ENCODE assay signal across 8 mouse cellular contexts in the genomic region with DNA sequence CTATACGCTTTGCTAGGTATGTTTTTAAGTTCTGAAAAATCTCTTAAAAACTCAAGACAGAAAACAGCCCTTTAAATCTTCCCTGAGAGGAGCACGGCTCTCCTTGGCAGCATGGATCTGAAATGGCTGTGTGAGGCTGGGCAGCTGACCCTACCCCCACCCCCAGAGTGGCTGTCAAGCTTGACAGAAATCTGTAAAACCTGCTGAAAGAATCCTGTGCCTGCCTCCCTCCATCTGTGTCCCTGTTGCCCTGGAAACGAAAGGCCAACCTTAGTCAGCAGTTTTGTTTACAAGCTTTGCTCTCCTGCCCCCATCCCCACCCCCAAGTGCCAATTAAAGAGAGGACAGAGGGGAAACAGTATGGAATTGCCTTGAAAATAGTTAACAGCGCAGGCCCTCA. TPM values are rescaled to one million over a fixed set of nuclear protein-coding genes. Genes with fewer than 3 reads are reported as not detected.
DNase-seq lines count a peak whose midpoint lies in the region; ATAC-seq and TF ChIP-seq lines count a peak whose summit lies in the region.

No protein-coding gene starts in this region.

- peak overlapping the region; percentile 70; the same call in 1 of the 2 replicates for H3K27ac ChIP-seq in layer of hippocampus, adult 2 months
- H3K27ac ChIP-seq in embryonic facial prominence, embryonic 11.5 days (replicated peaks; ENCODE audit: low read depth, low read length), result no peak overlapping the region
- no peak overlapping the region for H3K27ac ChIP-seq in midbrain, embryonic 16.5 days (ENCODE audit: low read length)

- no peak for TF ChIP-seq CTCF in layer of hippocampus, adult 2 months (conservative IDR thresholded peaks at IDR 0.05)

- peaks cover 3% of the 10 kb centered on the region; the same call in 1 of the 2 replicates for H3K4me1 ChIP-seq in embryonic facial prominence, embryonic 11.5 days (ENCODE audit: control insufficient read depth, insufficient read depth, low read length)
- H3K4me1 ChIP-seq in midbrain, embryonic 16.5 days (ENCODE audit: control insufficient read depth, insufficient read depth, low read length), result peaks cover 14% of the 10 kb centered on the region

- H3K9me3 ChIP-seq in embryonic facial prominence, embryonic 11.5 days (replicated peaks; ENCODE audit: control insufficient read depth, low read length), result no peaks in the 10 kb centered on the region
- H3K9me3 ChIP-seq in midbrain, embryonic 16.5 days (replicated peaks; ENCODE audit: control insufficient read depth, low read length, poor library complexity, severe bottlenecking), result no peaks in the 10 kb centered on the region

- no peak overlapping the region for H3K9ac ChIP-seq in embryonic facial prominence, embryonic 11.5 days (replicated peaks; ENCODE audit: low read length)
- no peak overlapping the region for H3K9ac ChIP-seq in midbrain, embryonic 16.5 days (ENCODE audit: low read depth, low read length)

- no peak overlapping the region for H3K4me3 ChIP-seq in layer of hippocampus, adult 2 months
- no peak overlapping the region for H3K4me3 ChIP-seq in embryonic facial prominence, embryonic 11.5 days (ENCODE audit: low read depth, low read length)
- no peak overlapping the region for H3K4me3 ChIP-seq in midbrain, embryonic 16.5 days (ENCODE audit: low read depth, low read length)

- WGBS in embryonic facial prominence, embryonic 11.5 days, result 39% methylated on average over 4 of the region's 4 CpGs
- WGBS in midbrain, embryonic 16.5 days, result 32% methylated on average over 4 of the region's 4 CpGs

- no peaks in the 10 kb centered on the region for H3K36me3 ChIP-seq in embryonic facial prominence, embryonic 11.5 days (replicated peaks; ENCODE audit: control insufficient read depth, insufficient read depth, low read depth, low read length)
- no peaks in the 10 kb centered on the region for H3K36me3 ChIP-seq in midbrain, embryonic 16.5 days (ENCODE audit: control insufficient read depth, insufficient read depth, low read length)

- no peaks in the 10 kb centered on the region for H3K27me3 ChIP-seq in embryonic facial prominence, embryonic 11.5 days (ENCODE audit: control insufficient read depth, insufficient read depth, low read length)
- H3K27me3 ChIP-seq in midbrain, embryonic 16.5 days (ENCODE audit: control insufficient read depth, insufficient read depth, low read depth, low read length), result no peaks in the 10 kb centered on the region

- peak in 1 of 2 experiments; percentile 48 for DNase-seq in layer of hippocampus, adult 2 months (ENCODE audit: low spot score in 2 of 2)
- DNase-seq in layer of hippocampus, adult 11-12 months (ENCODE audit: low spot score), result no peak
- DNase-seq in embryonic facial prominence, embryonic 11.5 days (ENCODE audit: low spot score), result peak; percentile 80
- DNase-seq in kidney, adult 9 months, result peak; percentile 35
- no peak for DNase-seq in frontal cortex, postnatal 25 days (ENCODE audit: low spot score in 2 of 2)
- no peak for DNase-seq in testis, postnatal 10 days (ENCODE audit: low spot score)
- no peak for DNase-seq in cerebellum, postnatal 36 days

- ATAC-seq in embryonic facial prominence, embryonic 11.5 days (replicated peaks; ENCODE audit: insufficient number of reproducible peaks, low FRiP score, low TSS enrichment, low read depth), result peak; percentile 81
- 0 out of 2 replicates have a peak, but pooled peaks have one; percentile 54 for ATAC-seq in midbrain, embryonic 16.5 days

- H3K4me2 ChIP-seq in embryonic facial prominence, embryonic 11.5 days (ENCODE audit: low read depth, low read length), result no peak overlapping the region
- H3K4me2 ChIP-seq in midbrain, embryonic 16.5 days (ENCODE audit: low read length), result no peak overlapping the region

RNA-seq across cellular contexts. Expression of a gene that starts 47.3 kb away (rescaled TPM):
- total RNA-seq in layer of hippocampus, adult 2 months (2021), result not detected
- not detected in 2 replicates for polyA plus RNA-seq in embryonic facial prominence, embryonic 11.5 days (2014; fragmentation: Nextera tagmentation; extraction: Ambion mirVana)
- polyA plus RNA-seq in midbrain, embryonic 16.5 days (2015; fragmentation: Nextera tagmentation; extraction: Ambion mirVana), result not detected in 2 replicates

Comparison
In these comparisons a context has a peak if more than half of its experiments do, and no peak if none do; other contexts are left out.
1. DNase-seq: peak in embryonic facial prominence, embryonic 11.5 days (single experiment) and kidney, adult 9 months (single experiment); none in layer of hippocampus, adult 11-12 months (single experiment), frontal cortex, postnatal 25 days (0 of 2), testis, postnatal 10 days (single experiment) and cerebellum, postnatal 36 days (0 of 2).